Mouse (Mus musculus) heart, embryonic 16.5 days (tissue): Measurements from ENCODE around the gene Hpdl. TPM values are rescaled to one million over a fixed set of nuclear protein-coding genes. Genes with fewer than 3 reads are reported as not detected.
A peak's percentile ranks its signal among the peaks of the same experiment; 100 is the strongest.

Source experiments
- ATAC-seq: fragments of 200-750 bp; cut with Nextera tagmentation; replicated peaks from 2 replicates; pipeline ENCODE4 v1.8.0; 2017; ENCODE audit warnings: moderate number of reproducible peaks; ENCODE audit not compliant: insufficient read depth, low FRiP score; ENCODE audit errors: extremely low read depth
- H3K27ac ChIP-seq: fragments of 300-500 bp; sonication (generic); 2 replicates; pipeline ENCODE4 v1.5.1; 2014; ENCODE audit warnings: mild to moderate bottlenecking, low read length, control low read depth, moderate library complexity
- H3K27me3 ChIP-seq: fragments of 300-500 bp; sonication (generic); 2 replicates; pipeline ENCODE4 v1.6.1; 2014; ENCODE audit warnings: low read length, mixed read lengths; ENCODE audit not compliant: control insufficient read depth, insufficient read depth
- H3K36me3 ChIP-seq: fragments of 300-500 bp; sonication (generic); 2 replicates; pipeline ENCODE4 v1.6.1; 2014; ENCODE audit not compliant: control insufficient read depth, insufficient read depth
- H3K4me1 ChIP-seq: fragments of 300-500 bp; sonication (generic); 2 replicates; pipeline ENCODE4 v1.6.1; 2014; ENCODE audit warnings: low read length, mixed read lengths; ENCODE audit not compliant: control insufficient read depth, insufficient read depth
- H3K4me2 ChIP-seq: fragments of 300-500 bp; sonication (generic); 2 replicates; pipeline ENCODE4 v1.6.1; 2014; ENCODE audit warnings: low read depth, mild to moderate bottlenecking, control low read depth, low read length
- H3K4me3 ChIP-seq: fragments of 300-500 bp; sonication (generic); 2 replicates; pipeline ENCODE4 v1.5.1; 2014; ENCODE audit warnings: mild to moderate bottlenecking, control low read depth, low read length
- H3K9ac ChIP-seq: fragments of 300-500 bp; sonication (generic); 2 replicates; pipeline ENCODE4 v1.6.1; 2014; ENCODE audit warnings: low read length, control low read depth
- H3K9me3 ChIP-seq: fragments of 300-500 bp; sonication (generic); replicated peaks from 2 replicates; pipeline ENCODE4 v1.6.1; 2016; ENCODE audit warnings: low read length; ENCODE audit not compliant: control insufficient read depth
- WGBS: fragments of 180-500 bp; shearing (Covaris S2); extraction: QIAGEN DNeasy Blood & Tissue Kit; methylation state at CpG from one replicate; pipeline ENCODE4 v1.1.7; 2014; 5-methylcytosine and 5-hydroxymethylcytosine counted together
- polyA plus RNA-seq: library from polyadenylated mRNA; unstranded; fragments of >200 nt; fragmentation: Nextera tagmentation; extraction: Ambion mirVana; gene quantifications from 2 replicates; pipeline ENCODE4 v1.2.1, GENCODE M21; 2015

The Hpdl gene
- polyA plus RNA-seq, 1 experiment from 2014 or later: 0.95 TPM

DNA sequence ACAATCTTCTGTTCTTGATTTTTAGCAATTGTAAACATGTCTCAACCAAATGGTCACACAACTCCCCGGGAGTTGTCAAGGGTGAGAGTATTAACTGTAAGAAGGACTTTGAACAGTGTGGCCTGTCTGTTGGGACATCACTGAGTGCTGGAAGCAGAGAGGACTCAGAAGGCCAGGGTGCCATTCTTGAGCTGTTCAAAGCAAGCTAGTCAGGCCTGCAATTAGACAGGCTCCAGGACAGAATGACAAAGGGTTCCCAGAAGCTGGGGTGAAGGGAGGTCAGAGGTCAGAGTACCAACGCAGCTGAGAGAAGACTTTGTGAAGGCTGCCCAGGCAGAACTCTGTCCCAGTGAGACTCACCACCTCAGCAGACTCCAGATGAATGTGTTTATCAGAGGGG lies 17.5 kb upstream of the Hpdl start:
- 47% methylated on average over 2 of the region's 2 CpGs for WGBS
- H3K9me3 ChIP-seq: no peaks in the 10 kb centered on the region
- H3K4me3 ChIP-seq: no peak overlapping the region
- no peak overlapping the region for H3K4me2 ChIP-seq
- no peak for ATAC-seq
- H3K27ac ChIP-seq: no peak overlapping the region
- H3K27me3 ChIP-seq: peaks cover 11% of the 10 kb centered on the region
- no peaks in the 10 kb centered on the region for H3K36me3 ChIP-seq
- no peaks in the 10 kb centered on the region for H3K4me1 ChIP-seq
- H3K9ac ChIP-seq: no peak overlapping the region

DNA sequence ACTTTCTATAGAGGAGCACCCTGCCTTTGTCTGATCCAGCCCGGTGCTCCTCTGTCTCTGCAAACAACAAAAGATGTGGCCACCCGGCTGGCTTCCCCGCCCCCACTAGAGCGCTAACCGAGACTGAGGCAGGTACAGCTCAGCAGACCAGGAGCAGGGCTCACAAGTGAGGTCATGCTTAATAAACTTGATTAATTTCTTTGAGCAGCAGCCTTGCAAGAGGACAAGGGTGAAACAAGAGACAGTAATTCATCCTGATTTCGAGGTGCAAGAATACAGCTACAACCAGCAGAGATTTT lies 8.5 kb upstream of the Hpdl start:
- Histone ChIP-seq H3K27ac (no peak overlapping the region), H3K36me3 (no peaks in the 10 kb centered on the region), H3K9me3 (no peaks in the 10 kb centered on the region), H3K27me3 (no peaks in the 10 kb centered on the region), H3K4me2 (no peak overlapping the region), H3K4me3 (no peak overlapping the region), H3K9ac (no peak overlapping the region), H3K4me1 (peaks cover 5% of the 10 kb centered on the region; the same call in 1 of the 2 replicates)
- ATAC-seq: no peak
- 39% methylated on average over 6 of the region's 6 CpGs for WGBS

DNA sequence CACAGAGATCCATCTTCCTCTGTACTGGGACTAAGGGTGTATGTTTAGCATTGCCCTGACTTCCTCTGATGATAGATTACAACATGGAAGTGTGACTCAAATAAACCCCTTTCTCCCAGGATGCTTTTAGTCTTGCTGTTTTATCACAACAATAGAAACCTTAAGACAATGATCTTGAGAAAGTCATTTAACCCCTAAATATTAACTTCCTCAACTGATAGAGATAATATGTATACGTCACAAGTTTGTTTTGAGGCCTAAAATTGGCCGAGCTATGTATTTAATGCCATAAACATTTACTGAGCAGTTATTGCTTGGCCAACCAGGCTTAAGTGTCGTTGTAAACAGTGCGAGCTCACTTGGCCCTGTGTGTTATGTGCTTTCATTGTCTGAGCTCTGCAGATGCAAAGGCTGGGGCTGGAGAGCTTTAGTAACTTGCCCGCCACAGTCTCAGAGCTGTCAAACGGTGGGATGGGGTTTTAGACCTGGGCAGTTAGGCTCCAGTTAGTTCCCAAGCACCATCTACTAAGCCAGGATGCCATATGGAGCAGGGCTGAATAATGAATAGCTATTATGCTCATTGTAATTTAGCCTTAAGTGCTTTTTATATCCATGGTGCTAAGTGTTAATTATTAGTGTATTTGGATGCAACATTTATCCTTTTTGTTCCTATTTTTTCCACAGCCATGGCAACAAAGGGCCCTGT lies 8.0 kb upstream of the Hpdl start:
- H3K9me3 ChIP-seq: no peaks in the 10 kb centered on the region
- no peaks in the 10 kb centered on the region for H3K27me3 ChIP-seq
- no peak overlapping the region for H3K27ac ChIP-seq
- H3K36me3 ChIP-seq: no peaks in the 10 kb centered on the region
- H3K4me3 ChIP-seq: no peak overlapping the region
- 66% methylated on average over 6 of the region's 6 CpGs for WGBS
- no peak for ATAC-seq
- no peak overlapping the region for H3K9ac ChIP-seq
- H3K4me1 ChIP-seq: peaks cover 5% of the 10 kb centered on the region; the same call in 1 of the 2 replicates
- no peak overlapping the region for H3K4me2 ChIP-seq

DNA sequence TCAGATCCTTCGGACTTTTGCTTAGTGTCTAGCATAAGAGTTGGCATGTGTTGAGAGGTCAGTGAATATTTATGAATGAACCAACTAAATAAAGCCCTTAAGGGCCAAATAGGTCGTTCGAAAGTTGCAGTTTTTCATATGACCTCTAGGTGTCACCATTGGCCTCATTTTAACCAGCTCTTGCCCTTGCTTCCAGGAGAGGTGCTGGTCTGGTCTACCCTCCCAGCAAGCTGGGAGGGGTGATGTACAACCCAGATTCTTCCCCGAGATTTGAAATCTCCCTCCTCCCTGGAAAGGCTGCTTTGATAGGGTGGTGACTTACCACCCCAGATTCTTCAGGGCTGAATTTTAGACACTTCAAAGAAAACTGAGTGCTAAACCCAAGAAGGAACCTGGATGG lies 6.3 kb upstream of the Hpdl start:
- H3K4me1 ChIP-seq: peaks cover 10% of the 10 kb centered on the region; the same call in 1 of the 2 replicates
- 0% methylated on average over 4 of the region's 4 CpGs for WGBS
- ATAC-seq: no peak
- no peak overlapping the region for H3K4me2 ChIP-seq
- no peak overlapping the region for H3K9ac ChIP-seq
- H3K9me3 ChIP-seq: no peaks in the 10 kb centered on the region
- no peaks in the 10 kb centered on the region for H3K27me3 ChIP-seq
- H3K27ac ChIP-seq: no peak overlapping the region
- H3K4me3 ChIP-seq: no peak overlapping the region
- H3K36me3 ChIP-seq: no peaks in the 10 kb centered on the region

DNA sequence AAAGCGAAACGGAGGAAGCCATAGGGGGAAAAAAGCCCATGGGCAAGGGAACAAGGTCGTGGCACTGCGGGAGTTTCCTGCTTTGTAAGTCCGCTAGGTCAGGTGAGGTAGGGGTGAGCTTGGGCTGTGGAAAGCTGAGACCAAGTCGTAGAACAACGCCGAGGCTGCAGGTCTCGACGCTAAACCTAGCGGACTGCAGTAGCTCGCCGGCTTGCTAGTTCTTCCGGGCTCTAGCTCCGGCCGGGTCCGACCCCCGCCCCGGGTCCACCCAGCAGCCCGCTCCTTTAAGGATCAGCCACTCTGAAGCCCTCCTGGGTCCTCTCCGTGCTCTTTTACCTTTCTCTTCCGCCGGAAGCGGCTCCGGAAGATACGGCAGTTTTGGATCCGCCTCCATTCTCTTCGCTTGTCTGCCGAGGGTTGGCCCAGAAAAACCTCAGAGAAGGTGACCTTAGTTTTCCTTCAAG lies 3.1 kb upstream of the Hpdl start:
- Histone ChIP-seq H3K36me3 (no peaks in the 10 kb centered on the region), H3K27me3 (peaks cover 9% of the 10 kb centered on the region), H3K4me3 (peak overlapping the region; percentile 75), H3K4me2 (peak overlapping the region; percentile 83), H3K27ac (peak overlapping the region; percentile 89), H3K9me3 (no peaks in the 10 kb centered on the region), H3K4me1 (peaks cover 14% of the 10 kb centered on the region; the same call in 1 of the 2 replicates), H3K9ac (peak overlapping the region; percentile 87)
- 2% methylated on average over 29 of the region's 29 CpGs for WGBS
- ATAC-seq: peak; percentile 61

DNA sequence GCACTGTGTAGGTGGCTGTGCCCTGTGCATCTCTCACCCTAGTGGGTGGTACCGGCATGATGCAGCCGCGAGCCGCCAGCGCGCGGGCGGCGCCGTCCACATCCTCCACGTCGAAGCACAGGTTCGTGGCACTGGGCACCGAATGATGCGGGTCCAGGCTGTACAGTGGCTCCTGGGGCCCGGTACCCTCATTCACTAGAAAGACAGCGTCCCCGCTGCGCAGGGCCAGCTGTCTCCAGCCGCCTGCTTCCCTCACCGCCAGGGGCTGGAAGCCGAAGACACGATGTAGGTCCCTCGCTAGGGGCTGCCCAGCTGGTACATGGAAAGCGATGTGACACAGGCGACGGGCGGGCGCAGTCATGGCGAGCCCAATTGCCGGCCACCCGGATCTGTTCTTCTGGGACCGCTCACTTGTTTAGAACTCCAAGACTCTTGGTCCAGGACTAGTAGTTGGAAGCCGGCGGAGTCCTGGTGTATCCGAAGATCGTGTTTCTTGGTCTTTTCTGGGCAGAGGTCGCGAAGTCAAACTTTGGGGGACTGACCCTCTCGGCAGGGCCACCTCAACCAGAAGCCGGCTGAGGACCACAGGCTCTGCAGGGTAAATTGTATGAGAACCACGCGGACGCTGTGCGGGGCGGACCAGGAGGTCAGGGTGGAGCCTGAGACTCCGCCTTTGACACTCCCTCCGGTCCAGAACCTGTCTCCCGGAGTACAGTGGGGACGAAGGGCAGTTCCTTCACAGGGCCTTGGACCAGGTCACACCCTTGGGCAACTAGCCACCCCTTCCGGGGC lies 409 bp downstream of the Hpdl start:
- H3K36me3 ChIP-seq: no peaks in the 10 kb centered on the region
- WGBS: 1% methylated on average over 51 of the region's 51 CpGs
- no peaks in the 10 kb centered on the region for H3K9me3 ChIP-seq
- peaks cover 14% of the 10 kb centered on the region; the same call in 1 of the 2 replicates for H3K4me1 ChIP-seq
- no peak overlapping the region for H3K27ac ChIP-seq
- H3K9ac ChIP-seq: peak overlapping the region; percentile 79
- peaks cover 9% of the 10 kb centered on the region for H3K27me3 ChIP-seq
- ATAC-seq: peak; percentile 69
- peak overlapping the region; percentile 99 for H3K4me2 ChIP-seq
- peak overlapping the region; percentile 67 for H3K4me3 ChIP-seq

DNA sequence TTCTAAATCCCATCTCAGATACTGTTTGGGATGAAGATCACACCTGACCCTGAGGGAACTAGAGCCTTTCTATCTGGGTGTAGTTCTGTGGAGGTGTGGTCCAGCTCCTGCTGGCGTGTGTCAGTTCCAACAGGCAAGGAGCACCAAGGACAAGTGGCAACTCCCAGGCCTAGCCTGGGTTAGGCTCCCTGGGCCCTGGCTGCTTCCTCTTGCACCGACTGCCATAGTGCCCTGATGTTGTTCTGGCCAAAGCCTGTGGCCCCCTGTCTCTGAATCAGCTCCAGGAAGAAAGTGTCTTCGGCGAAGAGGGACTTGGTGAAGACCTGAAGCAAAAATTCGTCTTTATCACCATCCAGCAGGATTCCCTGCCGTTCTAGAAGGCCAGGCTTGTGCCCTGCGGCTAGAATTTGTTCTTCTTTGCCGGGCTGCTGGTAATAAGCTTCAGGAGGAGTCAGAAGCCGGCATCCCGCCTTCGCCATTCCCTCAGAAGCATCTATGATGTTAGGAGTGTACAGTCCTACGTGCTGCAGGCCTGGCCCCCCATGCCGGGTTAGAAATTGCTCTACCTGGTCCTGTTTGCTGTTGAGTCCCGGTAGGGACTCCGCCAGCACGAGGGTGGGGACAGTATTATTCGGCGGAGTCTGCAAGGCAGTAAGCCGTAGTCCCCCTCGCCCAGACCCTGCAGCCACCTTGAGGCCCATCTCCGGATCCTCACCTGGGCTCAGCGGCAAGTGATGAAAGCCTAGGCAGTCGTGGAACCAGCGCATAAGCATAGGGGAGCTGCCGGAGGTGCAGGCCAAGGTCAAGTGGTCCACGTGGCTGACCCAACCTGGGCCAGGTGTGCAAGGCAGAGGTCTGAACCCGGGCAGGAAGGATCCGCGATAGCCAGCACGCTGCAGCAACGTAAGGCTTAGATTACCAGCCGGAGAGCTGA lies 1.3 kb downstream of the Hpdl start:
- peak overlapping the region; percentile 99 for H3K4me2 ChIP-seq
- WGBS: 28% methylated on average over 32 of the region's 32 CpGs
- no peak overlapping the region for H3K27ac ChIP-seq
- peaks cover 9% of the 10 kb centered on the region for H3K27me3 ChIP-seq
- H3K4me3 ChIP-seq: peak overlapping the region; percentile 67
- peaks cover 11% of the 10 kb centered on the region; the same call in 1 of the 2 replicates for H3K4me1 ChIP-seq
- no peak overlapping the region; the same call in none of the 2 replicates for H3K9ac ChIP-seq
- no peaks in the 10 kb centered on the region for H3K9me3 ChIP-seq
- H3K36me3 ChIP-seq: no peaks in the 10 kb centered on the region
- no peak for ATAC-seq

DNA sequence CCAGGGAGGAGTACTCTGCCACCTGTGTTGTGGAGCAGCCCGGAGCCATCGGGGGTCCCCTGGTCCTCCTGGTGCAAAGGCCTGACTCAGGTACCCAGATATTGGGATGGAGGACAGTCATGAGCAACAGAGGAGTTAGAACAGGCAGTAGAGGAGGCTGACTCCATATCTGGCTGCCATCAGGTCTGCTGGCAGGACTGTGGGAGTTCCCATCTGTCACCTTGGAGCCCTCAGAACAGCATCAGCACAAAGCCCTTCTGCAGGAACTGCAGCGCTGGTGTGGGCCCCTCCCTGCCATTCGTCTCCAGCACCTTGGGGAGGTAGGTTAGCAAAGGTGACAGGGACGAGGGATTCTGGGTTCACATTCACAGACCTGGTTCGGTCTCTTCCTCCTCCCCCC lies 4.0 kb downstream of the Hpdl start:
- Histone ChIP-seq H3K4me3 (no peak overlapping the region), H3K9me3 (no peaks in the 10 kb centered on the region), H3K27me3 (peaks cover 9% of the 10 kb centered on the region), H3K9ac (no peak overlapping the region), H3K36me3 (no peaks in the 10 kb centered on the region), H3K27ac (no peak overlapping the region), H3K4me1 (0 out of 2 replicates have a peak, but pooled peaks cover 4% of the 10 kb centered on the region), H3K4me2 (no peak overlapping the region)
- ATAC-seq: no peak
- WGBS: 88% methylated on average over 6 of the region's 6 CpGs
